Mouse (Mus musculus): ENCODE data around the gene Pnrc1. TPM values are rescaled to one million over a fixed set of nuclear protein-coding genes. Genes with fewer than 3 reads are reported as not detected.

Pnrc1 gene
- polyA plus RNA-seq, 1 experiment = 80.5 TPM

DNA sequence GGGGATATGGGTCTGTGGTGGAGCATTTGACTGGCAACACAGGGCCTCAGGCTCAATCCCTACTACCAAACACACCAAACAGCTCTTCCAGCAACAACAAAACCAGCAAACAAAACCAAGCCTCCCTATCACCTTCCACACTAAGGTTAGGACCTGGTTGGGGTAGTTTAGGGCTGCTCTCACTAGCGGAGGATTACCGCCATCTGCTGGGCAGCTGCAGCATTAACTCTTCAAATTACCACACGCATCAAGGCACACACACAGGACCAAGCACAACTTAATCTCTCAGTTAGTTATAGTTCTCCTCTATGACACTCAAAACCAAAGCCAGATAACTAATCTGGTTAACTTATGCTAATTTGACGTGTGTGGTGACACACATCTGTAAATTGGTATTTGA is 85.3 kb downstream of the Pnrc1 start:
- H3K4me3 ChIP-seq (ENCODE audit: insufficient read depth, low read depth, low read length) = no peak overlapping the region
- no peaks in the 10 kb centered on the region for H3K4me1 ChIP-seq (ENCODE audit: control insufficient read depth, insufficient read depth, insufficient read length, low read length)
- H3K27ac ChIP-seq (replicated peaks; ENCODE audit: low read depth, low read length) = no peak overlapping the region

DNA sequence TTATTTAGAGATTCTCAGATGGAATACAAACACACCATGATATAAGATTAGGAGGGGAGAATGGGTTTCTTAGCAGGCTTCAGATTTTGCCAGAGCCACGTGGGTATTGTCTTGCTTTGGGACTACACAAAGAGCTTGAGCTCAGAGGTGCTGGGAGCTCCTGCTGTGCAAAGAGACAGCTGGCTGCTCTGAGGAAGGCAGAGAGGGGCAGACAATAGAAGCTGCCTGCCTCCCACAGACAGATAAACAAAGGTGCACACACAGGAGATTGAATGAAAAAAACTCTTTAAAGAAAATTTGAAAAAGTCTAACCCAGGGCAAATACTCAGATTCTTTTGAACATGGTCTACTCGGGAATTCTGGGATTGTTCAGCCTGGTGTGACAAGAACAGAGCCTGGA is 91.8 kb downstream of the Pnrc1 start:
- Histone ChIP-seq H3K4me3 (ENCODE audit: insufficient read depth, low read depth, low read length) (no peak overlapping the region), H3K4me1 (ENCODE audit: control insufficient read depth, insufficient read depth, insufficient read length, low read length) (no peaks in the 10 kb centered on the region), H3K27ac (replicated peaks; ENCODE audit: low read depth, low read length) (no peak overlapping the region)

Other genes starting within 250 kb of the Pnrc1 start
- gene Gabrr2, start 227.2 kb downstream of the Pnrc1 start, polyA plus RNA-seq (2012; ENCODE audit: insufficient read depth, insufficient read length, missing spikeins) = not detected in 2 replicates
- gene Gabrr1, start 157.6 kb downstream of the Pnrc1 start, polyA plus RNA-seq (2012; ENCODE audit: insufficient read depth, insufficient read length, missing spikeins) = not detected in 2 replicates
- gene Pm20d2, start 100.4 kb downstream of the Pnrc1 start, polyA plus RNA-seq (2012; ENCODE audit: insufficient read depth, insufficient read length, missing spikeins) = 3.4 and 5.0 TPM in 2 replicates
- not detected in 2 replicates for gene Srsf12, start 81.2 kb downstream of the Pnrc1 start, polyA plus RNA-seq (2012; ENCODE audit: insufficient read depth, insufficient read length, missing spikeins)
- gene Rngtt, start 20.1 kb upstream of the Pnrc1 start, polyA plus RNA-seq (2012; ENCODE audit: insufficient read depth, insufficient read length, missing spikeins) = 12.1 and 16.6 TPM in 2 replicates

Data from brown adipose tissue, adult 24 weeks (tissue).